Mouse (Mus musculus) granulocyte monocyte progenitor cell, adult 5-6 weeks (primary cell): Measurements from ENCODE around the gene Pwp2. TPM values are rescaled to one million over a fixed set of nuclear protein-coding genes. Genes with fewer than 3 reads are reported as not detected.
A peak's percentile ranks its signal among the peaks of the same experiment; 100 is the strongest.
"Not testable (repeated sequence)": the region's sequence is repeated elsewhere in the genome, so short reads cannot be mapped to it uniquely, and the experiment has no call there.

Experiments used
- ATAC-seq: replicated peaks from 2 replicates; pipeline ENCODE4 v1.8.0; 2016; ENCODE audit warnings: mild to moderate bottlenecking, moderate TSS enrichment, inconsistent platforms; ENCODE audit not compliant: poor library complexity, severe bottlenecking
- total RNA-seq, 2 experiments: library from RNA; stranded (forward) in 1 of 2; stranded (reverse) in 1 of 2; fragments of 200-712, 200-1000 nt in 1 of 2; fragments of >200 nt in 1 of 2; fragmentation: Nextera tagmentation in 1 of 2; gene quantifications; 2 replicates each; pipeline ENCODE4 v1.2.3; 2014 to 2017

Gene Pwp2
- total RNA-seq, 2 experiments from 2014 or later = 17.9 to 27.0 TPM

- ATAC-seq = peak; percentile 83
These were observed 35.8 kb downstream of the Pwp2 start for GRCm38 (mm10) chr10:78148834-78149766.

- no peak for ATAC-seq
These were observed 37.0 kb downstream of the Pwp2 start for GRCm38 (mm10) chr10:78147908-78148441.

GRCm38 (mm10) chr10:78143727-78144505 is 41.0 kb downstream of the Pwp2 start:
- peak; percentile 38; the same call in 1 of the 2 replicates for ATAC-seq

GRCm38 (mm10) chr10:78140843-78141242 is 44.1 kb downstream of the Pwp2 start:
- ATAC-seq = 0 out of 2 replicates have a peak, but pooled peaks have one; percentile 23

GRCm38 (mm10) chr10:78140251-78140600 is 44.7 kb downstream of the Pwp2 start:
- ATAC-seq = no peak

- ATAC-seq = no peak
These were observed 45.2 kb downstream of the Pwp2 start for GRCm38 (mm10) chr10:78139572-78140250.

- no peak for ATAC-seq
These were observed 46.0 kb downstream of the Pwp2 start for GRCm38 (mm10) chr10:78138812-78139523.

- no peak for ATAC-seq
These were observed 47.8 kb downstream of the Pwp2 start for GRCm38 (mm10) chr10:78137191-78137590.

- no peak for ATAC-seq
These were observed 49.0 kb downstream of the Pwp2 start for GRCm38 (mm10) chr10:78135947-78136346.

GRCm38 (mm10) chr10:78134975-78135798 is 49.8 kb downstream of the Pwp2 start:
- peak; percentile 80 for ATAC-seq

GRCm38 (mm10) chr10:78134400-78134799 is 50.5 kb downstream of the Pwp2 start:
- peak; percentile 73 for ATAC-seq

- no peak for ATAC-seq
These were observed 55.0 kb downstream of the Pwp2 start for GRCm38 (mm10) chr10:78129998-78130397.

GRCm38 (mm10) chr10:78129423-78129822 is 55.5 kb downstream of the Pwp2 start:
- ATAC-seq = no peak

- no peak for ATAC-seq
These were observed 56.3 kb downstream of the Pwp2 start for GRCm38 (mm10) chr10:78128647-78129046.

GRCm38 (mm10) chr10:78127931-78128330 is 57.0 kb downstream of the Pwp2 start:
- no peak for ATAC-seq

- no peak for ATAC-seq
These were observed 57.7 kb downstream of the Pwp2 start for GRCm38 (mm10) chr10:78127046-78127870.

- no peak for ATAC-seq
These were observed 58.6 kb downstream of the Pwp2 start for GRCm38 (mm10) chr10:78126311-78126710.

- ATAC-seq = not testable (repeated sequence)
These were observed 59.9 kb downstream of the Pwp2 start for GRCm38 (mm10) chr10:78125061-78125460.
